Mouse (Mus musculus) right cerebral cortex, adult 18-20 months (tissue): ENCODE measurements around the gene Zfp953.
A peak's percentile ranks its signal among the peaks of the same experiment; 100 is the strongest.
"Not testable (repeated sequence)": the region's sequence is repeated elsewhere in the genome, so short reads cannot be mapped to it uniquely, and the experiment has no call there.

ENCODE experiments used
- DNase-seq: peaks from one replicate; pipeline ENCODE4 v3.0.0; 2022; ENCODE audit warnings: mixed read lengths

Zfp953 gene

DNA sequence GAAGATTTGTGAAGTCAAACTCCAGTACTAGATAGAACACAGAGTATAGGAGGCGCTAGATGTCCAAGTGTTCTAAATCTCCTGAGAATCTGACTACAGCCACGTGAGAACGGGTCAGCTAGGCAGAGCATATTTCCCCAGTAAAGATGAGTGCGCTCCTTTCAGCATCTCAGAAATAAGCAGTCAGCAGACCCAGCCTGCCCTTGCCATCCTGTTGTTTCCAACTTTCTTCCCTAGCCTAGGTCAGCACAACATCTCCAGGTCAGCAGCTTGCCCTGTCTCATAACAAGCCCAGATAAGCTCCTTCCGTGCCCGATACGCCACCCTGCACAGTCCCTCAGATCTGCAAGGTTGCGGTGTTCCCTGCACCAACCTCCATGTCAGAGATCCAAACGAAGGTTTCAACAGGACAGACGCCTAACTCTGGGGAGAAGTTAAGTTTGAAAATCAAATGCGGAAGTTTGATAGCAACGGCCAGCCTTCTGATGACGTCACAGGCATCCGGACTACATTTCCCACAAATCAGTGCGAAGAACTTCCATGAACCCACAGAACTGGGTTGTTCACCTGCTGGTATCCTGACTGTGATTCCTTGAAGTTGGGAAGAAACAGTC lies at the start of gene Zfp953, which contains the start of gene Gm28044:
Zfp953 (minus strand) TSS at position 475 of the 614 bp plus-strand sequence.
Gm28044 (minus strand) TSS at position 406 of the 614 bp plus-strand sequence.
- DNase-seq: peak; percentile 90

DNA sequence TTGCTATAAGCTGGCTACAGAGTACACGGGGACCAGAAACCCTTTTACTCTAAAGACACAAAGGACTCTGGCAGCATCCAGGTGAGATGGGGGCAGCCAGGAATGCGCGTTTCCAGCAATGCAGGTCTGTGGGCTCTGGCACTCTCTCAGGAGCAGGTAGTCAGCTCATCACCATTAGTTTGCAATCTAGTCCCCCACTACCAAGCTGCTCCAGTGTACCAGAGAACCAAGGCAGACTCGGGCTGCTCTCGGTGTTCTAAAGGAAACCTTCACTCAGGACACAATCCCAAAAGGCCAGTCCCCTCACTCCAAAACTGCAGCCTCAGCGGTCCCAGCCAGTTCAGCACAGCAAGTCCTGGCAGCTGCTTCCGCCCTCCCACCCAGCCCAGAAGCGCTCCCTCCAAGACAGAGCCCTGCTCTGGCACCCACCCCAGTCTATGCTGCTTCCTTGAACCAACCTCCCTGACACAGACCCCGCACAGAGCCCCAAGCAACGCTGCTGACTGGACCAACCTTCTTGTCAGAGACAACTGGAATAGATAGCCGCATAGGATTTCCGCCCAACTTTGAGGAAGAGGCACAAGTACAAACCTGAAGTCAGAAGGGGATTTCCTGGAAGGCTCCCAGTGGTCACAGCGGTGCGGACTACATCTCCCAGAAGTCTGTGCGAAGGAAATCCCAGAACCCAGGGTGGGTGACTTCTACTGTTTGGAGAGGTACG lies 38.9 kb upstream of the Zfp953 start, which contains the start of gene Zfp429:
Zfp429 (minus strand) TSS at position 637 of the 721 bp plus-strand sequence.
- DNase-seq: peak; percentile 74

DNA sequence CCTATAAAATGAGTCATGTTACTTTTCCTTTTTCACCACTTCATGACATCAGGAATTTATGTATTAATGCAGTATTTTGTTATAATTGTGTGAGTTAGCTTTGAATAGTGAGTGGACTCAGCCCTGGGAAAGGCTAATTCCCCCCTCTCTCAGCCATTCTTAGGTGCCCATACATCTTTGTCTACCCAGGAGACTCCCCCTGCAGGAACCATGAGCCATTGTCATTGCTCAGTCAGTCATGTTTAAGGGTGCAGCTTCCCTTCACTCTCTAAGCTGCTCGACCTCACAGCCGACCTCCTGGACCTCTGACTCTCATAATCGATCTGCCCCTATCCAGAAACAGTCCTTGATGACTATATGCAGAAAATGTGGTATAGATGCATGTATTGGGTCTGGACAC lies 15.8 kb upstream of the Zfp953 start:
- DNase-seq: not testable (repeated sequence)

DNA sequence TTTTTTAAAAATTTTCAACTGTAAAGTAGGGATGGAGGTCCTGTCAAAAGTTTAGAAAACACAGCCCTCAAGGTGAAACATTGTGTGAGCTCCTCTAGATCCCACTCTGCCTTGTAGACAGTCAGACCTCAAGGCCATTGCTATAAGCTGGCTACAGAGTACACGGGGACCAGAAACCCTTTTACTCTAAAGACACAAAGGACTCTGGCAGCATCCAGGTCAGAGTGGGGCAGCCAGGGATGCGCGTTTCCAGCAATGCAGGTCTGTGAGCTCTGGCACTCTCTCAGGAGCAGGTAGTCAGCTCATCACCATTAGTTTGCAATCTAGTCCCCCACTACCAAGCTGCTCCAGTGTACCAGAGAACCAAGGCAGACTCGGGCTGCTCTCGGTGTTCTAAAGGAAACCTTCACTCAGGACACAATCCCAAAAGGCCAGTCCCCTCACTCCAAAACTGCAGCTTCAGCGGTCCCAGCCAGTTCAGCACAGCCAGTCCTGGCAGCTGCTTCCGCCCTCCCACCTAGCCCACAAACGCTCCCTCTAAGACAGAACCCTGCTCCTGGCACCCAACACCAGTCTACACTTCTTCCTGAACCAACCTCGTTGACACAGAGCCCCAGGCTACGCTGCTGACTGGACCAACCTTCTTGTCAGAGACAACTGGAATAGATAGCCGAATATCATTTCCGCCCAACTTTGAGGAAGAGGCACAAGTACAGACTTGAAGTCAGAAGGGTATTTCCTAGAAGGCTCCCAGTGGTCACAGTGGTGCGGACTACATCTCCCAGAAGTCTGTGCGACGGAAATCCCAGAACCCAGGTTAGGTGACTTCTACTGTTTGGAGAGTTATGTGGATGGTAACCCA lies 14.9 kb upstream of the Zfp953 start, which contains the start of the genes Gm28041 and Zfp456:
Gm28041 (minus strand) TSS at position 684 of the 862 bp plus-strand sequence.
Zfp456 (minus strand) TSS at position 761 of the 862 bp plus-strand sequence.
- peak; percentile 70 for DNase-seq

DNA sequence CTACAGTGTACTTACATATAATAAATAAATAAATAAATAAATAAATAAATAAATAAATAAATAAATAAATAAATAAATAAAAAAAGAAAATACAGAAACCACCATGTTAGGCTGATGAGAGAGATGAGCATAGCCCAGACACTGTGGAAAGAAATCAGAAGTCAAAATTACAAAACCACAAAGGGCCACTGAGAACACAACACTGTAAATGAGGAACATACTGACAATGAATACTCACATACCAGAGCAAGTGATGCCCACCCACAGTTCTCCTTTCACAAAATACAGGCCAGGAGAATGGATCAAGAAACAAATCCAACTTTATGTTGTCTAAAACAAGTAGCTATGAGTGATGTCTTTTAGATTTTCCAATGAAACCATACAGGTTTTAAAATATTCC lies 8.6 kb downstream of the Zfp953 start:
- DNase-seq: no peak

DNA sequence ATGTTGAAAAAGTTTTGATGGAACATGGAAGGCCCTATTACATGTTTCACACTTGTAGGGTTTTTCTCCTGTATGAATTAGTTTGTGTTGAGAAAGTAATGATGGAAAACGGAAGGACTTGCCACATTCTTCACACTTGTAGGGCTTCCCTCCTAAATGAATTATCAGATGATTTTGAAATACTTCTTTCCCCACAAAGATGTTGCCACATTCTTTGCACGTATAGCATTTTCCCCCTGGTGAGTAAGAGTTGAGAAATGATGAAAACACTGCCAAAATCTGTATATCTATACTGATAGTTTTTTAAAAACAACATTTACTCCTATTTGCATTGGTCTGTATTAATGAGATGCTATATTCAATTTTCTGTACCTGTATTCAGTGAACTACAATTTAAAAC lies 17.0 kb downstream of the Zfp953 start:
- no peak for DNase-seq

DNA sequence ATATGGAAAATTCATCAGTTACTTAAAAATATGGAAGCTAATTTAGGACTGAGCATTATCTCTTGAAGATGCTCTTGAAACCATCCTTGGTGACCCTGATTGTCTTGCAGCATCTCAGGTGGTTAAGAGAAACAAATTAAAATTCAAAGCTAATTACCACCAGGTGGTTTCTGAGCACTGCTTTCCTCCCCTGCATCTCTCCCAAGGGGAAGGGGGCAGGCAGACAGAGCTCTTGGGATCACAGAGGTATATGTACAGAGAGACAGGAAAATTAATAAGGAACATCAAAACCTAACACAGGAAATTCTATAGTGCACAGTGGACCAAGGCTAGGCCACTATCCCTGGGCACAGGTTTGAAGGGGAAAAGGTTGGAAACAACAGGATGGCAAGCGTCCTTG lies 27.5 kb downstream of the Zfp953 start:
- DNase-seq: no peak

DNA sequence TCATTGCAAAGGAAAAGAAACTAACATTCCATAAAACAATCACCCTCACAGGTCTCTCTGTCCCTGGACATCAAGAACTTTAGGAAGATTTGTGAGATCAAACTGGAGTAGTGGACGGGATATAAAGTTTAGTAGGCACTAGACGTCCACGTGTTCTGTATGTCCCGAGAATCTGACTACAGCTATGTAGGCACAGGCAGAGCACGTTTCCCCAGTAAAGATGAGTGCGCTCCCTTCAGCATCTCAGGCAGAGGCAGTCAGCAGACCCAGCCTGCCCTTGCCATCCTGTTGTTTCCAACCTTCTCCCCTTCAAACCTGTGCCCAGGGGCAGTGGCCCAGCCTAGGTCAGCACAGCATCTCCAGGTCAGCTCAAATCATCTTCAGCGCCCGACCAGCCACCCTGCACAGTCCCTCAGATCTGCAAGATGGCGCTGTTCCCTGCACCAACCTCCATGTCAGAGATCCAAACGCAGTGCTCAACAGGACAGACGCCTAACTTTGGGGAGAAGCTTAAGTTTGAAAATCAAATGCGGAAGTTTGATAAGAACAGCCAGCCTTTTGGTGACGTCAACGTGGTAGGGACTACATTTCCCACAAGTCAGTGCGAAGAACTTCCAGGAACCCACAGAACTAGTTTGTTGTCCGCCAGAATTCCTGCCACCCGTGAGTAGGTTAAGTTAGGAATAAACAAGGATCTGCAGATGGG lies 28.2 kb downstream of the Zfp953 start, which contains the start of gene Zfp595:
Zfp595 (minus strand) TSS at position 552 of the 706 bp plus-strand sequence.
- peak; percentile 88 for DNase-seq

DNA sequence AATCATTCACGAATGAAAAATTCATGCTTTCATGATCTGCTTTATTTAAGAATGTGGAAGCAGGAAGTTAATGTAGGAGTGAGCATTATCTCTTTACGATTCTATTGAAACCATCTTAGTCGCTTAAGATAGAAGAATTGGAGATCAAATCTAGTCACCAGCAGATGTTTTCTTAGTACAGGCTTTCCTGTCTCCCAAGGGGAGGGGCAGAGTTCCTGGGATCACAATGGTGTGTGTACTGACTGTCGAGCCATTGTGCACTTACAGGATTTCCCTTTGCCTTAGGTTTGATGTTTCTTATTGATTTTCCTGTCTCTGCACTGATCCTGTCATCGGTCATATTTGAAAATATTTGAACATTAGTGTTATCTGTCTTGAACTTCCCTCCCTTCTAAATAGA lies 53.7 kb downstream of the Zfp953 start:
- no peak for DNase-seq

DNA sequence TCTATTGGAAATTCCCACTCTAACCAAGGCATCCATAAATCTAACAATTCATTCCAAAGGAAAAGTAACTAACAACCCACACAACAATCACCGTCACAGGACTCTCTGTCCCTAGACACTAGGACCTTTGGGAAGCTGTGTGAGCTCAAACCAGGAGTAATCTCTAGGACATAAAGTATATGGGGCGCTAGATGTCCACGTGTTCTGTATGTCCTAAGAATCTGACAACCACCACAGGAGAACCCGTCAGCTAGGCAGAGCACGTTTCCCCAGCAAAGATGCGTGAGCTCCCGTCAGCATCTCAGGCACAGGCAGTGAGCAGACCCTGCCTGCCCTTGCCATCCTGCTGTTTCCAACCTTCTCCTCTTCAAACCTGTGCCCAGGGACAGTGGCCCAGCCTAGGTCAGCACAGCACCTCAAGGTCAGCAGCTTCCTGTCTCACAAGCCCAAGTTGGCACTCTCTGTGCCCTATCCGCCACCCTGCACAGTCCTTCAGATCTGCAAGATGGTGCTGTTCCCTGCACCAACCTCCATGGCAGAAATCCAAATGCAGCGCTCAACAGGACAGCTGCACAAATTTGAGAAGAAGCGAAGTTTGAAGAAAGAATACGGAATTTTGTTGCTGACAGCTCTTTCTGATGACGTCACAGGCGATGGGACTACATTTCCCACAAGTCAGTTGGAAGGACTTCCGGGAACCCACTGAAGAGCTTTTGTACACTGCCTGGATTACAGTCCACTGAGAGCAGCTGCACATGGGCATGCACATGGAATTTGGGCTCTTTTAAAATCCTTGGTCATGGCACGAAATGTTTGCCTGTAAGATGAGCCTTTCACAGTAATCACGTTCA lies 54.4 kb downstream of the Zfp953 start, which contains the start of gene Zfp457:
Zfp457 (minus strand) TSS at position 664 of the 851 bp plus-strand sequence.
- DNase-seq: peak; percentile 93
